Mouse (Mus musculus) liver, adult 2 months (tissue): ENCODE measurements at regions not wholly inside any gene's neighbourhood (a gene's known extent, or its start where the extent isn't known, plus 50 kb on each side); places are given as distances from the start of the nearest gene placed in this dataset.

Source experiments
- CTCF ChIP-seq: fragments of 200-500 bp; IDR thresholded peaks from 2 replicates; pipeline ENCODE4 v1.5.1; 2011; ENCODE audit warnings: low read depth, low read length, control low read depth
- POLR2A ChIP-seq: fragments of 200-500 bp; IDR thresholded peaks from 2 replicates; pipeline ENCODE4 v1.6.1; 2011; ENCODE audit warnings: low read length, control low read depth; ENCODE audit not compliant: insufficient read depth; ENCODE audit errors: extremely low read depth

DNA sequence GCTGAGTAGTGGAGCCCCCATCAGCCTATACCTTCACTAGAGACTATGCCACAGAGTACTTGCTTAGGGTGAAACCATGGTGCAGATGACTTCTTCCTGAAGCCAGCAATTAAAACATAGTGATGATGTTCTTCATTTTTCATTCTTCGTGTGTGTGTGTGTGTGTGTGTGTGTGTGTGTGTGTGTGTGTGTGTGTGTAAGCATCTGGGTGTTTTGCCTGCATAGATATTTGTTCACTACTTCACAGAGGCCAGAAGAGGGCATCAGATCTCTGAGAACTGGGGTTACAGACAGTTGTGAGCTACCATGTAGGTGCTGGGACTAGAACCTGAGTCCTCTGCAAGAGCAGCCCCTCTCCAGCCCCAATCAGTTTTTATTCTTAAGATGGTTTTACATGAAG is 358.8 kb downstream of the Wdr11 start:
- TF ChIP-seq CTCF (no peak), POLR2A (no peak)
